Mouse (Mus musculus) neutrophil, adult 5-6 weeks (primary cell): ENCODE data around the gene Fgf8. TPM values are rescaled to one million over a fixed set of nuclear protein-coding genes. Genes with fewer than 3 reads are reported as not detected.

Experiments used
- ATAC-seq: fragments of 151-379, 151-347 bp; 2 replicates; pipeline ENCODE4 v1.8.0; 2017; ENCODE audit warnings: mild to moderate bottlenecking, moderate TSS enrichment; ENCODE audit not compliant: insufficient number of reproducible peaks, poor library complexity, low FRiP score, severe bottlenecking; ENCODE audit errors: extremely low read depth
- total RNA-seq: library from RNA; stranded (forward); fragments of 200-1000 nt; gene quantifications from 2 replicates; pipeline ENCODE4 v1.2.3, GENCODE M21; 2017

The Fgf8 gene
- not detected in 2 replicates for total RNA-seq

- ATAC-seq, result no peak
Observed at GRCm38 (mm10) chr19:45742218-45742983, at the start of gene Fgf8. Gene Fgf8 (minus strand): TSS chr19:45742915.

- no peak for ATAC-seq
Observed at GRCm38 (mm10) chr19:45792404-45792803, 49.7 kb upstream of the Fgf8 start.

- ATAC-seq, result peak; percentile 95
Observed at GRCm38 (mm10) chr19:45789888-45790874, 47.5 kb upstream of the Fgf8 start.

GRCm38 (mm10) chr19:45789365-45789764 is 46.6 kb upstream of the Fgf8 start:
- no peak for ATAC-seq

- ATAC-seq, result no peak
Observed at GRCm38 (mm10) chr19:45788337-45788736, 45.6 kb upstream of the Fgf8 start.

- ATAC-seq, result no peak
Observed at GRCm38 (mm10) chr19:45787450-45787849, 44.7 kb upstream of the Fgf8 start.

- ATAC-seq, result no peak
Observed at GRCm38 (mm10) chr19:45785470-45785869, 42.8 kb upstream of the Fgf8 start.

- no peak for ATAC-seq
Observed at GRCm38 (mm10) chr19:45783933-45784576, 41.3 kb upstream of the Fgf8 start.

- peak; percentile 95 for ATAC-seq
Observed at GRCm38 (mm10) chr19:45783181-45783932, 40.6 kb upstream of the Fgf8 start, which contains the start of gene Mgea5. Gene Mgea5 (minus strand): TSS chr19:45783837.

- ATAC-seq, result peak; percentile 28; the same call in 1 of the 2 replicates
Observed at GRCm38 (mm10) chr19:45782315-45783001, 39.7 kb upstream of the Fgf8 start.

- ATAC-seq, result no peak
Observed at GRCm38 (mm10) chr19:45781676-45782075, 39.0 kb upstream of the Fgf8 start.

GRCm38 (mm10) chr19:45780350-45780915 is 37.7 kb upstream of the Fgf8 start:
- ATAC-seq, result no peak

- no peak for ATAC-seq
Observed at GRCm38 (mm10) chr19:45775486-45775885, 32.8 kb upstream of the Fgf8 start.

GRCm38 (mm10) chr19:45771501-45771900 is 28.8 kb upstream of the Fgf8 start:
- no peak for ATAC-seq

GRCm38 (mm10) chr19:45760810-45761209 is 18.1 kb upstream of the Fgf8 start:
- ATAC-seq, result no peak

GRCm38 (mm10) chr19:45758671-45759070 is 16.0 kb upstream of the Fgf8 start:
- no peak for ATAC-seq

- no peak for ATAC-seq
Observed at GRCm38 (mm10) chr19:45753551-45753950, 10.8 kb upstream of the Fgf8 start.

GRCm38 (mm10) chr19:45751881-45752280 is 9.2 kb upstream of the Fgf8 start:
- ATAC-seq, result no peak
